Mouse (Mus musculus): ENCODE results near the gene Khk.

The Khk gene

DNA sequence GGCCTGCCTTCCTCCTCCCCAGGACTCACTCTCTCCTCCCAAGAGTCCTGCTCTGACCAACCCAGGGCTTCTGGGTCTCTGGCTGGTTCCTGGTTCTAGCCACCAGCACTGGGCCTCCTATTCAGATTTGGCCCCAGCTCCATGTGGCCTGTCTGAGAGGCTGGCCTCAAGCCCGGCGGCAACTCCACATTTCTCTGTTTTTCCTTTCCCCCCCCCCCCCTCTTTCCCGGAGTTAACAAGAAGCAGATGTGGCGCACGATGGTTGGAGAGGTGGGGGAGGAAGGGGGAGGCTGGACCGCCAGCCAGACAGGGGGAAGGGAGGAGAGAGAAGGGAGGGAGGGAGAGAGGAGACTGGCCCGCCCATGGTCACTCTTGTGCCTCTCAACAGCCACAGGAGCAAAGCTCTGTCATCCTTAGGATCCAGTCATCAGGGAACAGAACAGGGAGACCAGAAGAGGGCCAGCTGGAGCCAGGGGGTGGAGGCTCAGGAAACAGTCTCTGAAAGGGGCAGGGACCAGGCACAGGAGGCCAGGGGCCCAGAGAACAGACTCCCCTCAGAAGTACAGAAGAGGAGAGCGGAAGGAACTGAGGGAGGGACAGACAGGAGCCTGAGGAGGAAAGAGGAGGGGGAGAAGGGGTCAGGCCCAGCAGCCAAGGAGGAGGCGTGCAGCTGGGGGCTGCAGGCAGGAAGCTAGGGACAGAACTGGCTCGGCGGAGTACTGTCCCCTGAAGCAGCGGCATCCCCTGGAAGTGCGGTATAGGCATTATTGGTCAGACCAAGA, 8.0 kb upstream of the Khk start, which contains the start of gene Emilin1:
TSS of gene Emilin1 (plus strand) at position 343 of the 782 bp plus-strand sequence.
- peak; percentile 89 for DNase-seq (ENCODE audit: extremely low spot score)

DNA sequence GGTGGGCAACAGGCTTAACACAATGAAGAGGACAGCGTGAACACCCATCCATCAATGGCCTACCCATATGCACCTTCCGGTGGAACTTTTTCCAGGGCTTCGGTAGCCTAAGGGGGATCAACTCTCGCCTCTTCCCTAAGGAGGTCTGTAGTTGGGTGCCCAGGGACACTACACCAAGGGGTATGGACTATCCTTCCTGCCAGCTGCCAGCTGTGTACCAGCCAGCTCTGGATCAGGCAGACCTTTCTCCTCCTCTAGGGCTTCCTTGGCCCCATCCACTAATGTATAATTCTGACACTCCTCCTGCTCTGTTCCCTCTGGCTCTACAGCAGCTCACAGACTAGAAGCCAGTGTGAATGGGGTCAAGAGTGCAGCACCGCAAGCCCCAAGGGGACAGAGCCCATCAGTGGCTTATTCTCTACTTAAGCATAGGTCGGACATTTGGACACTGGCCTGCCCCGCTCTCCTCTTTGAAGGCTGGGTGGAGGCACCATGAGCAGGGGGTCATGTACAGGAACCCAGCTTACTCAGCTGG, 7.1 kb upstream of the Khk start:
- peak; percentile 28 for DNase-seq (ENCODE audit: extremely low spot score)

DNA sequence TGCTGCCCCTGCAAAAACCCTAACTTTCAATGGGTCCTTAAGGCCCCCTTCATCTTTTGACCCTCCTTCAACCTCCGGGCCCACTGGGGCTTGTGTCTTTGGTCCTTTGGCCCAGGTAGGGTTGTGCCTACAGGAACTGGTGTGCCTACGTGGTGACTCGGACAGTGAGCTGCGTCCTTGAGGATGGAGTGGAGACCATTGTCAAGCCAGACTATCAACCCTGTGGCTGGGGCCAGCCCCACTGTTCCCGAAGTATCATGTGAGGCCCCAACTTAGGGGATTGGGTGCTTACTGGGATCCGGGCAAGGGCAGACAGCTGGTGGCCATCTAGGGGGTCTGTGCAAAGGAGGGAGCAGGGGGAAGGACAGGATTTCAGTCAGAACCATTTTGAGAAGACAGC, 6.4 kb upstream of the Khk start:
- DNase-seq (ENCODE audit: extremely low spot score) = no peak

DNA sequence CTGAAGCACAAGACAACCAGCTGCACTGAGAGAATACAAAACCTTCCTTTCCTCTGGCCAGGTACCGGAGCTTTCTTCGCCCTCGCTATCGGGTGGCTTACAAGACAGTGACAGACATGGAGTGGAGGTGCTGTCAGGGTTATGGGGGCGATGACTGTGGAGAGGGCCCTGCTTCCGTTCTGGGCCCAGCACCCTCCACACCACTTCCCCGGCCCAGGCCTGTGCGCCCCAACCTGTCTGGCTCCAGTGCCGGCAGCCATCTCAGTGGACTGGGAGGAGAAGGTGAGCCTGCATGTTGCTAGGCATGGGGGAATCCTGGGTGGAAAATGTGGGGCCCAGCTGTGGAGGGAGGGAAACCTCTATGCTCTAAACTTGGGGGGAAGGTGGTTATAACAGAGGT, 5.8 kb upstream of the Khk start:
- no peak for DNase-seq (ENCODE audit: extremely low spot score)

DNA sequence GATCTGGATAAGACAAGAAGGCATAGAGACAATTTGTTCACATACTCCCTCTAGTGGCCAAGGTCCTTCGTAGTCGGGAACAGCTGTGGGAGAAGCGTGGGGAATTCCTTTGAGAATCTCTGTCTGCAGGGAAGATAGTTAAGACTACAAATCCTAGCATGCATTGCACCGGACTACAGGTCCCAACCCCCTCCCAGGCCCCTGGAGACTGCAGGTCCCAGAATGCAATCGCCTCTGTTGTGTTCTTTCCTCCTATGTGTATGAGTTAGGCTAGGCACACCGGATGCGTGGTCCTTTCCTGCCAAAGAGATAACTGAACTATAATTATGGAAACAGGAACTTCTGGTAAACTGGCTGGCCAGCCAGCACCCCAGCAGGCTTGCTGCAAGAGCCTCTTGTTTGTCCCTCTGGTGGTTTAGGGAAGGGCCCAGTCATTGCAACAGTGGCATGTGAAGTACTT, 5.2 kb upstream of the Khk start:
- peak; percentile 87 for DNase-seq (ENCODE audit: extremely low spot score)

DNA sequence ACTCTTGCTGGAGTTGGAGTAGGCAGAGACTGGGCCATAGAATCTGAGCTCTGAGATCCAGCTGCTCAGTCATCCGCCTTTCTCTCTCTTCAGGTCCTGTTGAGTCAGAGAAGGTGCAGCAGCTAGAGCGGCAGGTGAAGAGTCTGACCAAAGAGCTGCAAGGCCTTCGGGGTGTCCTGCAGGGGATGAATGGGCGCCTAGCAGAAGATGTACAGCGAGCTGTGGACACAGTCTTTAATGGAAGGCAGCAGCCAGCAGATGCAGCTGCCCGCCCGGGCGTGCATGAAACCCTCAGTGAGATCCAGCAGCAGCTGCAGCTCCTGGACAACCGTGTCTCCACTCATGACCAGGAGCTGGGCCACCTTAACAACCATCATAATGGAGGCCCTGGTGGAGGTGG, 4.4 kb upstream of the Khk start:
- DNase-seq (ENCODE audit: extremely low spot score) = no peak

DNA sequence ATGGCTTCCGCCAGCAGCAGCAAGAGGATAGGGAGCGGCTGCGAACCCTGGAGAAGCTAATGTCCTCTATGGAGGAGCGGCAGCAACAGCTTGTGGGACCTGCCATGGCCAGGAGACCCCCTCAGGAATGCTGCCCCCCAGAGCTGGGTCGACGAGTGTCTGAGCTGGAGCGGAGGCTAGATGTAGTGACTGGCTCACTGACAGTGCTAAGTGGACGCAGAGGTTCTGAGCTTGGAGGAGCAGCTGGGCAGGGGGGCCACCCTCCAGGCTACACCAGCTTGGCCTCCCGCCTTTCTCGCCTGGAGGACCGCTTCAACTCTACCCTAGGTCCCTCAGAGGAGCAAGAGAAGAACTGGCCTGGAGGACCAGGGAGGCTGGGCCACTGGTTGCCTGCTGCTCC, 3.9 kb upstream of the Khk start:
- DNase-seq (ENCODE audit: extremely low spot score) = no peak

DNA sequence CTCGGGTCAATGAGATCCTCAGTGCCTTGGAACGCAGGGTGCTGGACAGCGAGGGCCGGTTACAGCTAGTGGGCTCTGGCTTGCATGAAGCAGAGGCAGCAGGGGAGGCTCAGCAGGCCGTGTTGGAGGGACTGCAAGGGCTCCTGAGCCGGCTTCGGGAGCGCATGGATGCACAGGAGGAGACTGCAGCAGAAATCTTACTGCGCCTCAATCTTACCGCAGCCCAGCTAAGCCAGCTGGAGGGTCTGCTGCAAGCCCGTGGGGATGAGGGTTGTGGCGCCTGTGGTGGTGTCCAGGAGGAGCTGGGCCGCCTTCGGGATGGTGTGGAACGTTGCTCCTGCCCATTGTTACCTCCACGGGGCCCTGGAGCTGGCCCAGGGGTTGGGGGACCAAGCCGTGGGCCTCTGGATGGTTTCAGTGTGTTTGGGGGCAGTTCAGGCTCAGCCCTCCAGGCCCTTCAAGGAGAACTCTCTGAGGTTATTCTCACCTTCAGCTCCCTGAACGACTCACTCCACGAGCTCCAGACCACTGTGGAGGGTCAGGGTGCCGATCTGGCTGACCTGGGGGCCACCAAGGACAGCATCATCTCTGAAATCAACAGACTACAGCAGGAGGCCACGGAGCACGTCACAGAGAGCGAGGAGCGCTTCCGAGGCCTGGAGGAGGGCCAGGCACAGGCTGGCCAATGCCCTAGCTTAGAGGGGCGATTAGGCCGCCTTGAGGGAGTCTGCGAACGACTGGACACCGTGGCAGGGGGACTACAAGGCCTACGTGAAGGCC, 3.1 kb upstream of the Khk start:
- no peak for DNase-seq (ENCODE audit: extremely low spot score)

DNA sequence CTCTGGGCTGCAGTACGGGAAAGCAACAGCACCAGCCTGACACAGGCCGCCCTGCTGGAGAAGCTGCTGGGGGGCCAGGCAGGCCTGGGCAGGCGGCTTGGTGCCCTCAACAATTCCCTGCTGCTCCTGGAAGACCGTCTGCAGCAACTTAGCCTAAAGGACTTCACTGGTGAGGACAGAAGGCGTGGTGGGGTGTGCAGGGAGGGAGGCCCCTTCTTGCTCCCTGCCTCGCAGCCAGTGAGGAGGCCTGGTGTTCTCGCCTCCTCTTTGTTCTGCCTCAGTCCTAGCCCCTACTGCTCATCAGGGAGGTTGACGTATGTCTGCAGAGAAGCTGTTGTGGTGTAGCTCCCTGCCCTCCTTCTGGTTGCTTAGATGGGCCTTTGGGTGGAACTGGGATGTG, 2.5 kb upstream of the Khk start:
- no peak for DNase-seq (ENCODE audit: extremely low spot score)

DNA sequence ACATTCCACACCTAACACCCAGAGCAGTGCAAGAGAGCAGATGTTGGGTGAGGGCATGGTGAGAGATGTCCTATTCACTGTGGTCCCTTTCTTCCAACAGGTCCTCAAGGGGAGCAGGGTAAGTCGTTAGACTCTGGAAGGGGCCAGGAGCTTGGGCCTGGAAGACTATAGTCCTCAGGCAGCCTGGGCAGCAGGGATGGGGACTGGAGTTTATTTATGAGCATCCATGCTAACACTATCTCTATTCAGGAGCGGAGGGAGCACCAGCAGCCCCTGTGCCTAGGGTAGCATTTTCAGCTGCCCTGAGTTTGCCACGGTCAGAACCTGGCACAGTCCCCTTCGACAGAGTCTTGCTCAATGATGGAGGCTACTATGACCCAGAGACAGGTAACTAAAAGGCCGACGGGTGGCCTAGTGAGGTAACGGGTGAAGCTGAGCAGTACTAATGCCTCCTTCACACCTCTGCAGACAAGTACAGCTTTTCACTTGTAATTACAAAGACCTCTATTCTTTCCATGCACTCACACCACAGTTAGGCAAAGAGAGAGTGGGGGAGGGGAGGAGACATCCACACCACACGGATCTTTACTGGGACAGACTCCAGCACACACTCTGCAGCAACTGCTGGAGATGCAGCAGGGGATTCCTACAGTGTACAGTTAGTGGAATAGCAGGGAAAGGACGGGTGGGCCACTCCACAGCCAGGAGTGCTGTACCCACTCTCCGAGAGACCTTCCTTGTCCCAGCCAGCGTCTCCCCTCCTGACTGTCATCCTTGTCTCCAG, 1.2 kb upstream of the Khk start:
- no peak for DNase-seq (ENCODE audit: extremely low spot score)

DNA sequence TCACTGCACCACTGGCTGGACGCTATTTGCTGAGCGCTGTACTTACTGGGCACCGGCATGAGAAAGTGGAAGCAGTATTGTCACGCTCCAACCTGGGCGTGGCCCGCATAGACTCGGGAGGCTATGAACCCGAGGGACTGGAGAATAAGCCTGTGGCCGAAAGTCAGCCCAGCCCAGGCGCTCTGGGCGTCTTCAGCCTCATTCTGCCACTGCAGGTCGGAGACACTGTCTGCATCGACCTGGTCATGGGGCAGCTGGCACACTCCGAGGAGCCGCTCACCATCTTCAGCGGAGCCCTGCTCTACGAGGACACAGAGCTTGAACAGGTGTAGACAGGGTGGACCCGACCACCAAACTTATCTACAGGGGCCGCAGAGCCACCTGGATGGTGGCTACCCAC, 610 bp upstream of the Khk start:
- no peak for DNase-seq (ENCODE audit: extremely low spot score)

DNA sequence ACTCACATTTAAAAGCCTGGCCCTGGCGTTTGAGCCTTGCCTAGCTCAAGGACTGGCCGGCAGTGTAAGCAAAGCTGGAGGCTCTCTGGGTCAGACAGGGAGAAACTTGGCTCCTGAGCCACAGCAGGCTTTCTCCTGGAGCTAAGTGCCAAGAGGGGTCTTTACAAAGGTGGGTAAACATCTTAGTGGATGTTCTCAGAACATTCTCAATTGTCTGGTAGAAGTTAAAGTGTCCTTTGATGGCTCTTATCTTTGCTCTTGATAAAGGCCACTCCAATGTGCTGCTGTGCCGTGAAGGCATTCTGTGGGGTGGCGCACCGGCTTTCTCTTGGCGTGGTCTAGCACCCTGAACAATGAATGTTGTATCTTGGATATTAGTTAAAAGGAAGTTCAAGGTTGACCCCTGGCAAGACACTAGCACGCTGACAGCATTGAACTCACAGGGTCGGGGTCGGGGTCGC, 1.4 kb downstream of the Khk start:
- DNase-seq (ENCODE audit: extremely low spot score) = no peak

DNA sequence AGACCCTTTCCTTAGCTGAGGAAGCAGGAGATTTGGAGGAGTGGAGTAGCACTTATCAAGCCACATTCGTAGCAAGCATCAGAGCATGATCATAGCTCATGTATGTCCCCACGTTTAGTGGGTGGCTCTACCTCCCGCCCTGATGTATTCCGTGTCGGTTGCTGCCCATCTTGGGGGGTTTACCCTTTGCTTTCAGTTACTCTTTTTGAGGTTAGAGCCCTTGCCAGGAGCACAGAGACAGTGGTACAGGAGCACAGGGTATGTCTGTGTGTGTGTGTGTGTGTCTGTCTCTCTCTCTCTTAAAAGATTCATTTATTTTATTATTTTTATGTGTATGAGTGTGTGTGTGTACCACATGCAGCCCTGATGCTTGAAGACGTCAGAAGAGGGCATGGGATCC, 1.9 kb downstream of the Khk start:
- no peak for DNase-seq (ENCODE audit: extremely low spot score)

DNA sequence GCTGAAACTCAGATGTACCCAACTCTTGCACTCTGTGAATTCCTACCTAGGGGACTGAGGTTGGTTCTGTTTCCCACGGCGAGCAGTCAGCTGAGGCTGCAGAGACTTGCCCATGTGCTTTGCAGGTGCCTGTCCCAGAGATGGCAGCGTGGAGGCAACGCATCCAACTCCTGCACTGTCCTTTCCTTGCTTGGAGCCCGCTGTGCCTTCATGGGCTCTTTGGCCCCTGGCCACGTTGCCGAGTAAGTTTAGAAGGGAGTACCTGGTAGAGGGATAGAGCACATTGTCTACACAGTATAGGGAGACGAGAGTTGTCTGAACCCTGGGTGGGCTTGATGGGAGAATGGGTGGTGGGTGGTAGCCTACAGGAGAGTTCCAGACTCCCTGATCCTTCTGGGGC, 3.4 kb downstream of the Khk start:
- DNase-seq (ENCODE audit: extremely low spot score) = no peak

DNA sequence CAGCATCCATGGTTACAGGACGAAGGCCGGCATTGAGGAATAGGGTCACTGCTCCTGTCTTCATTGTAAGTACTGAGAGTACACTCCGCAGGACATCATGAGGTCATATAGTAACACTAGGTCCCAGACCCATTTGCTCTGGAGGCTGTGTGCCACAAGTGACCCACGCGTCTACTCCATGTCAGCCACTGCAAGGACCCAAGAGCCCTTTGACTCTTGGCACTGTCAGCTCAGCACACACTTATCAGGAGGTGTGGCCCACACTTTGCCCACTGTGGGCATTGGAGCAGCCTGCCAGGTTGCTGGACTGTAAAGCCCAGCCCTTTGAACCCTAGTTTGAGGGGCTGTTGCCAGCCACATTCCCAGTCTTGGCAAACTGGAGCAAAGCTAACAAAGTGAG, 4.0 kb downstream of the Khk start:
- DNase-seq (ENCODE audit: extremely low spot score) = no peak

DNA sequence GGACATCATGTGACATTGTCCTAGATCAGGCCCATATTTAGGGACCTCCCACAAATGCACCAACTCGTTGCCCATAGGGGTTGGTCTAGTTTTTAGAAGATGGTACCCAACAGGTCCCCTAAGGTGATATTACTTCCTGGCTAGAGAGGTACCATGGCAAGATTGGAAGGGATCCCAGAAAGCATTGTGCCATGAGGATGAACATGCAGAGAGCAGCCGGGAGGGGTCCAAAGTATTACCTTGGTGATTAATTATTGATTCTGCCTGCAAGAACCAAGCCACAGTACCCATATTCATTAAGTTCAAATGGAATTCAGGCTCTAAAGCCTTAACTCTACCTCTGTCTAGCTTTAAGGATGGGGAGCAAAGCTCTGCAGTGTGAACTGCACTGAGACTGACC, 4.8 kb downstream of the Khk start:
- no peak for DNase-seq (ENCODE audit: extremely low spot score)

DNA sequence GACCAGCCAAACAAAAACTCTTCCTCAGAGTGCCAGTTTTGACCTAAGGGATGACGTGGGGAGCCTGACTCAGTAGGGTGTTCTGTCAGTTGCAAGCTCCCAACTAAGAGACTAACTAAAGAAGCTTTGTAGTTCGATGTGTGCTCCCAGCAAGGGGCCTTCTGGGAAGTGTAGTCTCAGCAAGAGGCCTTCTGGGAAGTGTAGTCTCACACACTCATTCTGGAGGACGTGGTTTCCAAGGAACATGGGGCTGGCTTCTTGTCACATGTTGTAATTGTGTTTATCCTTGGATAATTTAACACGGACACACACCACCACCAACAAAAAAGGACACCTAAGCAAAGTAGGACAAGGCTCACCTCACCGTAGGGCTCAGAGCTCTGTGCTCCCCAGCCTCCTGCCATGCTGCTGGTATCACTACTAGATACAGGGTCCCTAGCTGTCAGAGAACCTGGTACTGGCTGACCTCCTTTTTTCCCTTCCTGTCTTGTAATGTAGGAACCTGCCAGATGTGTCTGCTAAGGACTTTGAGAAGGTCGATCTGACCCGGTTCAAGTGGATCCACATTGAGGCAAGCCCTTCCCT, 6.8 kb downstream of the Khk start:
- DNase-seq (ENCODE audit: extremely low spot score) = peak; percentile 28

DNA sequence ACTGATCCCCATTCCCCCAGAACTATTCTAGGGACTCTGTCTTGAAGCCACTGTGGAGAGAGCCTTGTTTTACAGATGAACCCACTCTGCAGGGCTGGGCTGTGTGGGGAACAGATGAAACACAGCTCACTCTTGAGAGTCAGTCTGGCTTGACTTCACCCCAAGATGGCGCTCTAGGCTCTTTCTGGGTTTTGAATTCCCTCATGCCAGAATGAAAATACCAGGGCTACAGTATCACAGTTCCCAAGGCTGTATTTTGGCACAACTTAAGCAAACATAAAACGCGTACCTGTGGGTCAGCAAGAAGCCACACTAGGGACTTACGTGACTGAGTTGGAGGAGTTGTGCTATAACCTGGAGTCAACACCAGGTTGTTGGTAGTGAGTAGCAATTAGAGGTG, 8.9 kb downstream of the Khk start:
- DNase-seq (ENCODE audit: extremely low spot score) = peak; percentile 44

DNA sequence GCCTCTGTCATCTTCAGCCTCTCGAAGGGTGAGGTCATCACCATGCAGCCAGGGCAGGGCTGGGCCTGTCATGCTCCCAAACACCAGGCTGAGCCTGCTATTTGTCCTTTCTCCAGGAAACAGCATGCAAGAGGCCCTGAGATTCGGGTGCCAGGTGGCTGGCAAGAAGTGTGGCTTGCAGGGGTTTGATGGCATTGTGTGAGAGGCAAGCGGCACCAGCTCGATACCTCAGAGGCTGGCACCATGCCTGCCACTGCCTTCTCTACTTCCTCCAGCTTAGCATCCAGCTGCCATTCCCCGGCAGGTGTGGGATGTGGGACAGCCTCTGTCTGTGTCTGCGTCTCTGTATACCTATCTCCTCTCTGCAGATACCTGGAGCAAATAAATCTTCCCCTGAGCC, 9.6 kb downstream of the Khk start:
- DNase-seq (ENCODE audit: extremely low spot score) = no peak

DNA sequence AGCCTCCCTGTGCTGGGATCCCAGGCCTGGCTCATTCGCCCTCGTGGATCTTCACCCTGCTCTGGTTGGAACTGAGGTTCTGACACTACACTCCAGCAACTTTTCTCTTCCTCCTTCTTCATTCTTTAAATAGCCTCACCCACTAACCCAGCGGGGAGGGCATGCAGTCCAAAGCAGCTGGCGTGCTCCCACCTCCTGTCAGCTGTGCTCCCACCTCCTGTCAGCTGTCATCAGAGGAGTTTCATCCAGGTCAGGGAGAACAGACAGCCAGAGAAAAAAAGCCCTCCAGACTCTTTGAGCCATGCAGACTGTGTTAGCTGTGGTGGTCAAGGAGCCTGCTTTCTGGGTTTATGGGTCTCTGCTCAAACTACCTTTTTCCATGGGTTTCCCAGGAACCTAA, 10.1 kb downstream of the Khk start:
- no peak for DNase-seq (ENCODE audit: extremely low spot score)

DNA sequence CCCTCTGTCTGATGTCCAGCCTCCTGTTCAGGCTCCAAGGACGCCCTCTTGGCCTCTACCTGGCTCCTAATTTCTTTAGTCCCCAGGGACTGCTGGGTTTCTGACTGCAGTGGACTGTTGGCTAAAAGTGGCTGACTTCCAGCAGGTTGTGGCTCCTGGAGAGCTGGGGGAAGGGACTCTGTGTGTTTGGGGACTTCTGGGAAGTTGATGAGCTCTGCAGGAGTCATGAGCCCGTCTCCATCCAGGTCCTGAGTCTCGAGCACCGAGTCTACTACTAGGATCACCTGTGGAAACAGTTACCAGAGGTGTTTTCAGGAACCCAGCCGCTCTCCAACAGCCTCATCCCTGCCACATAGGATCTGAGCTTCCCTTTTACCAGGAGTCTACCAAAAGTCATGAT, 12.5 kb downstream of the Khk start:
- DNase-seq (ENCODE audit: extremely low spot score) = no peak

Measured in embryo, embryonic 9.5 days (tissue).